Mouse (Mus musculus): Measurements from ENCODE around the gene Rpl27. TPM values are rescaled to one million over a fixed set of nuclear protein-coding genes. Genes with fewer than 3 reads are reported as not detected.

Gene Rpl27
- total RNA-seq, 2 experiments from 2014 or later = 31.5 to 34.7 TPM

GRCm38 (mm10) chr11:101485509-101486028, 43.5 kb downstream of the Rpl27 start:
- no peak overlapping the region for H3K4me3 ChIP-seq
- intact Hi-C loops (cut with DNase I) = no loop called here
- DNase-seq (ENCODE audit: extremely low spot score in 1 of 2, low spot score in 2 of 2) = no peak
- no peak overlapping the region for H3K27ac ChIP-seq
- no peak for TF ChIP-seq CTCF (IDR thresholded peaks at IDR 0.05)

GRCm38 (mm10) chr11:101486126-101486525, 44.0 kb downstream of the Rpl27 start:
- no peak overlapping the region for H3K27ac ChIP-seq
- intact Hi-C loops (cut with DNase I) = no loop called here

More at GRCm38 (mm10) chr11:101486126-101486525, 44.0 kb downstream of the Rpl27 start:
- DNase-seq (ENCODE audit: extremely low spot score in 1 of 2, low spot score in 2 of 2) = no peak
- no peak for TF ChIP-seq CTCF (IDR thresholded peaks at IDR 0.05)
- H3K4me3 ChIP-seq = no peak overlapping the region

Small RNA genes lying within 50 kb of the gene (microRNA-seq; reads per million reads assigned to microRNA genes)
- gene Mir6929 = 1.2 to 1.9 reads per million in 2 experiments

Other genes with a start within 250 kb of the Rpl27 start
- 10 to 100 TPM; 56.9 to 62.1 TPM for gene Ezh1, start 215.8 kb upstream of the Rpl27 start, total RNA-seq (2021)
- gene Ramp2, start 196.3 kb upstream of the Rpl27 start, total RNA-seq (2021) = 10 to 100 TPM; 35.7 to 40.8 TPM
- gene Vps25, start 188.6 kb upstream of the Rpl27 start, total RNA-seq (2021) = 10 to 100 TPM; 59.3 to 61.0 TPM
- gene Wnk4, start 181.7 kb upstream of the Rpl27 start, total RNA-seq (2021) = 1 to 10 TPM; 4.5 to 8.0 TPM
- under 1 TPM; 0.44 to 0.81 TPM for gene Cntd1, start 163.3 kb upstream of the Rpl27 start, total RNA-seq (2021)
- 10 to 100 TPM; 97.5 to 98.4 TPM for gene Coa3, start 163.2 kb upstream of the Rpl27 start, total RNA-seq (2021)
- 100 to 1,000 TPM; 210 to 218 TPM for gene Becn1, start 140.0 kb upstream of the Rpl27 start, total RNA-seq (2021)
- 100 to 1,000 TPM; 125 to 132 TPM for gene Psme3, start 126.1 kb upstream of the Rpl27 start, total RNA-seq (2021)
- 1 to 10 TPM; 7.2 to 9.4 TPM for gene Aoc2, start 117.2 kb upstream of the Rpl27 start, total RNA-seq (2021)
- gene Aoc3, start 111.7 kb upstream of the Rpl27 start, total RNA-seq (2021) = under 1 TPM; 0.63 TPM
- not detected for gene G6pc, start 74.7 kb upstream of the Rpl27 start, total RNA-seq (2021)
- 10 to 100 TPM; 43.8 to 47.1 TPM for gene Aarsd1, start 24.7 kb upstream of the Rpl27 start, total RNA-seq (2021)
- gene Gm27029, start 17.5 kb upstream of the Rpl27 start, total RNA-seq (2021) = 1 to 10 TPM; 7.1 to 9.9 TPM
- 10 to 100 TPM; 37.2 to 44.0 TPM for gene Rundc1, start 17.2 kb upstream of the Rpl27 start, total RNA-seq (2021)
- 1 to 10 TPM; 2.3 to 4.2 TPM for gene Ptges3l, start 17.0 kb upstream of the Rpl27 start, total RNA-seq (2021)
- 1 to 10 TPM; 2.4 to 3.2 TPM for gene Ifi35, start 6.1 kb downstream of the Rpl27 start, total RNA-seq (2021)
- 100 to 1,000 TPM; 141 to 159 TPM for gene Rnd2, start 22.7 kb downstream of the Rpl27 start, total RNA-seq (2021)
- gene Vat1, start 23.9 kb downstream of the Rpl27 start, total RNA-seq (2021) = 10 to 100 TPM; 33.4 to 36.8 TPM
- gene Brca1, start 109.7 kb downstream of the Rpl27 start, total RNA-seq (2021) = under 1 TPM; 0.61 to 0.70 TPM
- 100 to 1,000 TPM; 136 to 137 TPM for gene Nbr1, start 109.9 kb downstream of the Rpl27 start, total RNA-seq (2021)
- 1 to 10 TPM; 1.3 to 1.9 TPM for gene Tmem106a, start 139.9 kb downstream of the Rpl27 start, total RNA-seq (2021)
- gene Gm11634, start 157.0 kb downstream of the Rpl27 start, total RNA-seq (2021) = not detected
- 1 to 10 TPM; 7.8 to 9.5 TPM for gene Rdm1, start 184.9 kb downstream of the Rpl27 start, total RNA-seq (2021)
- gene Arl4d, start 223.2 kb downstream of the Rpl27 start, total RNA-seq (2021) = 10 to 100 TPM; 33.5 to 50.4 TPM